Mouse (Mus musculus) megakaryocyte, embryonic 14.5 days (primary cell): ENCODE data around the gene Gm10378. TPM values are rescaled to one million over a fixed set of nuclear protein-coding genes. Genes with fewer than 3 reads are reported as not detected.
"Not testable (repeated sequence)": the region's sequence is repeated elsewhere in the genome, so short reads cannot be mapped to it uniquely, and the experiment has no call there.

Source experiments
- H3K27me3 ChIP-seq: replicated peaks from 2 replicates; pipeline ENCODE3; 2012; ENCODE audit warnings: inconsistent platforms
- H3K36me3 ChIP-seq: replicated peaks from 2 replicates; pipeline ENCODE3; 2012; ENCODE audit warnings: low read length, inconsistent platforms, mixed read lengths
- H3K4me1 ChIP-seq: 2 replicates; pipeline ENCODE4 v1.6.1; 2012; ENCODE audit warnings: inconsistent platforms
- H3K4me3 ChIP-seq: replicated peaks from 2 replicates; pipeline ENCODE3; 2012; ENCODE audit warnings: moderate library complexity, mild to moderate bottlenecking, inconsistent platforms
- H3K9me3 ChIP-seq: 2 replicates; pipeline ENCODE4 v1.6.1; 2012; ENCODE audit warnings: inconsistent platforms
- polyA plus RNA-seq: library from polyadenylated mRNA; stranded (reverse); fragments of >175 nt; gene quantifications from 2 replicates; pipeline ENCODE4 v1.2.3, GENCODE M21; 2012; ENCODE audit warnings: low replicate concordance; ENCODE audit not compliant: insufficient read depth

The Gm10378 gene
- not detected in 2 replicates for polyA plus RNA-seq

- not testable (repeated sequence) for H3K27me3 ChIP-seq, H3K36me3 ChIP-seq, H3K4me3 ChIP-seq, H3K4me1 ChIP-seq, H3K9me3 ChIP-seq
Observed at GRCm38 (mm10) chr14:42655638-42656037, at the start of gene Gm10378. TSS of gene Gm10378 (plus strand) at chr14:42655938.

DNA sequence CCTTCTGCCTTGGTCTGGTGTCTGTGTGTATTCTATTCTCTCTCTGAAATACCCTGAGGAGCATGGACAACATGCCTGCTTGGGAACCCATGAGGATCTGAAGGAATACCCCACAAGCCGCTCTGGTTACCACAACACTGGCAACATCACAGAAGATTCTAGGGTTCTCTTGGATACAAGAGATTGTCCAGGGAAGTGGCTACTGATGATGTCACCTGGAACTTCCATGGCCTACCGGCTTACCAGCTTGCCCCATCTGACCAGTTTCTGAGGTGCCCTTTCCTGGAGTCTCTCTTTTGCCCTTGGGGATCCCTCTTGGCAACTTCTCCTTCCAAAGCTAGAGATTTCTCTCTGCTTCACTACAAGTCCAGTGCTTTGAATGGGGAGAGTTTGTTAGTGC lies 13.9 kb upstream of the Gm10378 start, which contains the start of gene Gm3633:
Gm3633 (minus strand) TSS at position 101 of the 400 bp plus-strand sequence.
- not testable (repeated sequence) for H3K27me3 ChIP-seq, H3K9me3 ChIP-seq, H3K4me1 ChIP-seq, H3K4me3 ChIP-seq, H3K36me3 ChIP-seq

Other genes starting within 250 kb of the Gm10378 start
- gene Gm8005, start 216.3 kb upstream of the Gm10378 start, polyA plus RNA-seq, result not detected in 2 replicates
- not detected in 2 replicates for gene Gm8011, start 192.1 kb upstream of the Gm10378 start, polyA plus RNA-seq
- gene Gm8020, start 153.6 kb upstream of the Gm10378 start, polyA plus RNA-seq, result not detected in 2 replicates
- gene Gm8024, start 131.7 kb upstream of the Gm10378 start, polyA plus RNA-seq, result not detected in 2 replicates
- not detected in 2 replicates for gene Gm17124, start 56.1 kb upstream of the Gm10378 start, polyA plus RNA-seq
- gene Gm3633, start 14.0 kb upstream of the Gm10378 start, polyA plus RNA-seq, result not detected in 2 replicates
- gene Gm3015, start 112.9 kb downstream of the Gm10378 start, polyA plus RNA-seq, result not detected in 2 replicates
- not detected in 2 replicates for gene Gm10377, start 142.0 kb downstream of the Gm10378 start, polyA plus RNA-seq
- gene Gm21977, start 197.5 kb downstream of the Gm10378 start, polyA plus RNA-seq, result not detected in 2 replicates